Mouse (Mus musculus) spleen, postnatal 4 days (tissue): ENCODE data around the gene Rpl13a.
A peak's percentile ranks its signal among the peaks of the same experiment; 100 is the strongest.
"Not testable (repeated sequence)": the region's sequence is repeated elsewhere in the genome, so short reads cannot be mapped to it uniquely, and the experiment has no call there.

Experiments used
- DNase-seq, 2 experiments: peaks; one replicate each; pipeline ENCODE4 v3.0.0; 2022; ENCODE audit warnings: low spot score in 2 of 2

The Rpl13a gene

GRCm38 (mm10) chr7:45128624-45129246 is at the start of gene Rpl13a:
Gene Rpl13a (minus strand): TSS chr7:45128761.
- peak; percentile 97 for DNase-seq

- no peak for DNase-seq
These were observed 47.8 kb upstream of the Rpl13a start for GRCm38 (mm10) chr7:45176356-45176755.

DNA sequence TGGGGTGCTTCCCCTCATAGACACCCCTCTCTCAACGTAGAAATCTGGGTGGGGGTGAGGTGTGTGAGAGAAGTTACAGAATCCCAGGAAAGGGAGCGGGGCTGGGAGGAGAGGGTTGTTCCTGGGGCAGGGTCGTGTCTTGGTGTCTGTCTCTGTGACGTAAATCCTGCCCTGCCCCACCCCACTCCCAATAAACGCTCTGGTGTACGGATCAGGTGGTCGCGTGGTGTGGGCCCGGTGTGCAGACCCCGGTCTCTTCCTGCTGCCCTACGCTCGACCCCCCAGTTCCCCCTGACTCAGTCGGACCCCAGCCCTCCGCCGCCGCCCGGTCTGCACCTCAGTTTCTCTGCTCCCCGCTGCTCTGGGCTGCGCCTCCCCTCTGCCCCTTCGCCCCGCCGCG is 47.4 kb upstream of the Rpl13a start:
- DNase-seq: no peak

DNA sequence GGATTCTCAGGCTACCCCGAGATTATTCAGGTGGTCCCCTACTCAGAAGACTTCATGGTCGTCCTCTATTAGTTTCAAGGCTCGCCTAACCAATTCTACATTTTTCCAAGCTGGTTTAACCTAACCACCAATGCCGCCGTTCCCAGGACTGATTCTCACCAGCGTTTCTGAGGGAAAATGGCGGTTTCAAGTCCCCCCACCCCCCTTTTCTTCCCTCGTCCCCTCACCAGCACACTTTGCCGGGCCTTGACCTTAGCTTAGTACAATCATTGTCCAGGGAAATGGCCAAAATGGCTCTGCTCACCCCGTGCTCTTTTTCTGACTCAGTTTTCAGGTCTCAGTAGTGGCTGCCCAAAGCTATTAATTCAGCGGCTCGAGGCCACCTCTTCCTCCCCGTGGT is 46.8 kb upstream of the Rpl13a start:
- no peak for DNase-seq

- no peak for DNase-seq
These were observed 46.2 kb upstream of the Rpl13a start for GRCm38 (mm10) chr7:45174567-45175280.

- DNase-seq: not testable (repeated sequence)
These were observed 45.2 kb upstream of the Rpl13a start for GRCm38 (mm10) chr7:45173772-45174171.

GRCm38 (mm10) chr7:45172974-45173373 is 44.4 kb upstream of the Rpl13a start:
- peak; percentile 38 to 82 for DNase-seq

GRCm38 (mm10) chr7:45169495-45169894 is 40.9 kb upstream of the Rpl13a start:
- DNase-seq: no peak

DNA sequence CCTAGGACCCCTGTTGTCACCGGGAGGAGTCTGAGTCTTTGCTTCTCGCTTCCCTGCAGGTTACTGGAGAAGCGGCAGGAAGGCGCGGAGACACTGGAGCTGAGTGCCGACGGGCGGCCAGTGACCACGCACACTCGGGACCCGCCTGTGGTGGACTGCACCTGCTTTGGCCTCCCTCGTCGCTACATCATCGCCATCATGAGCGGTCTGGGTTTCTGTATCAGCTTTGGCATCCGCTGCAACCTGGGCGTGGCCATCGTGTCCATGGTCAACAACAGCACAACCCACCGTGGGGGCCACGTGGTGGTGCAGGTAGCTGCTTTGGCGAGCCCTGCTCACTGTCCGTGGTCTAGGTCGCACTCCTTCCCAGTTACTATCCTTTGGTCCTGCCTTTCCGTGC is 40.1 kb upstream of the Rpl13a start:
- no peak for DNase-seq

DNA sequence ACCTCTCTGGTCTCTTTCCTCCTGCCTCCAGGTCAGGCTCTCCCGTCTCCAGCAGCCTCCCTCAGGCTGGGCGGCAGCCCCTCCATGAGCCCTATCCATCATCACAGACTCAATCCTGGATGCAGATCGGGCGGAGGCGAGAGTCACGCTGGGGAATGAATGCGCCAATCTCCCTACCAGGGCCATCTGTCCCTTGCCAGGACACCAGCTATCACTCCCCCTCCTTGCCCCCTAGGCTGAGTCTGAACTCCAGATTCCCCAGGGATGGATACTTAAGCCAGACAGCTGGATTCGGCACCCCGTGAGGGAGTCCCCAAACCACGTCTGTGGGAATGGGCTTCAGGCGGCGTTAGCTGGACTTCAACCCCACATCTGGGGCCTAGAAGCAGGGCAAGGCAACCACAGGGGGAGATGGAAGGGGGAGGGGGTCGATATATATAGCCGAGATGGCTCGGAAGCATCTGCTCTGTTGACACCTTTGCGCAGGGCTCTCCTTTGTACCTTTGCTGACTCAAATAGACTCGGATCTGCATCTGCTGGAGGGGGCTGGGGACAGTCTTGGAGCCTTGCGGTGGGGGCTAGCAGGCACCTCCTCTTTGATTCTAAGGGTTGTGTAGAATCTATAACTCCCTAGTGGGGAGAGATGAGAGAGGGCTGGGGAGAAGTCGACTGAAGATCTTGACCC is 39.3 kb upstream of the Rpl13a start:
- no peak for DNase-seq

DNA sequence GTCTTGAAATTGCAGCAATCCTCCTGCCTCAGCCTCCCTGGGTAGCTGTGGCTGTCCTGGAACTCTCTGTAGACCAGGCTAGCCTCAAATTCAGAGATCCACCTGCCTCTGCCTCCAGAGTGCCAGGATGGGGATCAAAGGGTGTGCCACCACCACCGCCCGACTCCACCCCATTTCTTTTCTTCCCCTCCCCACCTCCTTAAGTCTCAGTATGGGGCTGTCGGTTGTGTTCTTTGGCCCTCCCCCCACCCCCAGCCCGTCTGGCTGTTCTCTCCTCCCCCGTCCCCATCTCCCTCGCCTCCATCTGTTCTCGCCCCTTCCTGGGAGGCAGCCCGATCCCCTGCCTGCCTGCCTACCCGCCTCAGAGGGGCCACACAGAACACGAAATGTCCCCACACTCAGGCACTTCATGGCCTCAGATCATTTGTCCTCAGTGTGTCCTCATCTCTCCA is 38.4 kb upstream of the Rpl13a start:
- no peak for DNase-seq

DNA sequence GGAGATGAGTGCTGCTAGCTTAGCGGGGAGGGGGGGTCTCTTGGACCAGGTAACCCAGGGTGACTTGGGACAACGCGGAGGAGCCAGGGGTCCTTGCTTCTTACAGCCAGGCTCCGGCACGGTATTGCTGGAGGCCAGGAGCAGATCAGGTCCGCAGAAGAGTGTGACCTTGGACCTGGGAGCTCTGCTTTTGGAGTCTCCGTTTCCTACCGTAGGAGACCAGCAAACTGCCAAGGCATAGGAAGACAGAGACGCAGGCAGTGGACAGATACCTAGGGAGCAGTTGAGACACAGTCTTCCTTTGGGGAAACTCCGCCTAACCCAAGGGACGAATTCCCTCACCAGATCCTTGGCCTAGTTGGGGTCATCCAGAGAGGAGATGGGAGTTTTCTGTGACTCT is 37.1 kb upstream of the Rpl13a start:
- no peak for DNase-seq

- DNase-seq: no peak
These were observed 36.3 kb upstream of the Rpl13a start for GRCm38 (mm10) chr7:45164833-45165232.

GRCm38 (mm10) chr7:45163735-45164490 is 35.4 kb upstream of the Rpl13a start, which contains the start of gene Slc17a7:
Gene Slc17a7 (plus strand): TSS chr7:45163949.
- DNase-seq: no peak

- no peak for DNase-seq
These were observed 34.5 kb upstream of the Rpl13a start for GRCm38 (mm10) chr7:45162996-45163615.

DNA sequence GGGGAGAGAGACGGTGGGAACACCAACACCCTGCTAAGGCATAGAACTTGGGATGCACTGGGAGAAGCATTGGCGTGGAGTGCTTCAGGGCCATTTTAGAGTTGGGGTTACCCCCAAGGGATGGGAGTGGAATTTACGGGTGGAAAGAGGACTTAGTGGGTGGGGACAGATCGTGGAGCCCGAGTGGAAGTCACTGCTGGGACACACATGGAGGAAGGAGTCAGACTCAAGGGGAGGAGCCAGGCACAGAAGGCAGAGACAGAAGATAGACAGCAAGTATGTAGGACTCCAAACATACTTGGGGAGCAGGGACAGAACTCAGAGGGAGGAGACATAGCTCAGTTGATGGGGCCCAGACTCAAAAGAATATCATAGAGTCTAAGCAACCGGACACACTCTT is 34.0 kb upstream of the Rpl13a start:
- no peak for DNase-seq

- peak; percentile 84 to 95 for DNase-seq
These were observed 33.3 kb upstream of the Rpl13a start for GRCm38 (mm10) chr7:45161612-45162473.

GRCm38 (mm10) chr7:45160866-45161265 is 32.3 kb upstream of the Rpl13a start:
- DNase-seq: no peak

DNA sequence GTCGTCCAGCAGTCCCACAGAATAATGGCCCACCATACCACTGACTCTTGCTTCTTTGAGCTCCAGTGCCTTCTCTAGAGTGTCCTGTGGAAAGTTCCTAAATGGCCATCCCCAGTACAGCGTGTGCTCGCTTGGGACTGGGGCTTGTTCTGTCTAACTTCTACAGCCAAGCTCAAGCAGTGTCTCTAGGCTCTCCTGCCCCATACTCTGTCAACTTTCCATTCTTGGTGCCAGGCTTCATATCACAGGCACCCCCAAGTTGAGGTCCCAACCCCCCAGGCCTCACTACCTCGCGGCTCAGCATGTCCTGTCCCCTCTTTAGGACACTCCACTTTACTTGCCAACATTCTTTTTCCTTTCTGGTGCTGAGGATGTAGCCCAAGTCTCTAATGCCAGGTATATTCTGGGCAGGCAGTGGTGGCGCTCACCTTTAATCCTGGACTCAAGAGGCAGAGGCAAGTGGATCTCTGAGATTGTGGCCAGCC is 31.8 kb upstream of the Rpl13a start:
- no peak for DNase-seq

DNA sequence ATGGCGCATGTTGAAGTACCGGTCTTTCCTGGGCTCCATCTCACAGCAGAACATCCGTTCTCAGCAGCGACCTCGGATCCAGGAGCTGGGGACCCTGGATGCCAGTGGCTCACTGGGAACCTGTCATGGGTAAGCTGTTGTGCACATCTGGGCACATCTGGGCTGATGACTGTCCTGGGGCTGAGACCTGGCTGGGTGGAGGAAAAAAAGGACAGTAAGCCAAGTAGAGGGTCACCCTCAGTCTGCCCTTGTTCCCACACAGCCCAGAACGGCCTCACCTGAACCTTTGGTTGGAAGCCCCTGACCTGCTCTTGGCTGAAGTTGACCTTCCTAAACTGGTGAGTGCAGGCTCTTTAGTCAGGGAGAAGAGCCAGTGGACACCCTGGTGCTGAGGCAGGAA is 30.4 kb upstream of the Rpl13a start:
- no peak for DNase-seq
